Mouse (Mus musculus) left cerebral cortex, adult 8-10 months (tissue): ENCODE results near the gene Pmm2. TPM values are rescaled to one million over a fixed set of nuclear protein-coding genes. Genes with fewer than 3 reads are reported as not detected.

ENCODE experiments used
- DNase-seq, 2 experiments: peaks; one replicate each; pipeline ENCODE4 v3.0.0; 2022; ENCODE audit warnings: low spot score in 2 of 2
- total RNA-seq, 4 experiments: library from RNA; stranded (reverse); gene quantifications; 2 replicates each; pipeline ENCODE4 v1.2.4; 2022

The Pmm2 gene
- 10 to 100 TPM; 28.6 to 33.1 (median 29.1) TPM for total RNA-seq

- peak; percentile 69 to 86 for DNase-seq
Observed at GRCm38 (mm10) chr16:8637217-8638051, at the start of gene Pmm2, which contains the start of gene Tmem186. TSS of gene Pmm2 (plus strand) at chr16:8637674. TSS of gene Tmem186 (minus strand) at chr16:8637712.

DNA sequence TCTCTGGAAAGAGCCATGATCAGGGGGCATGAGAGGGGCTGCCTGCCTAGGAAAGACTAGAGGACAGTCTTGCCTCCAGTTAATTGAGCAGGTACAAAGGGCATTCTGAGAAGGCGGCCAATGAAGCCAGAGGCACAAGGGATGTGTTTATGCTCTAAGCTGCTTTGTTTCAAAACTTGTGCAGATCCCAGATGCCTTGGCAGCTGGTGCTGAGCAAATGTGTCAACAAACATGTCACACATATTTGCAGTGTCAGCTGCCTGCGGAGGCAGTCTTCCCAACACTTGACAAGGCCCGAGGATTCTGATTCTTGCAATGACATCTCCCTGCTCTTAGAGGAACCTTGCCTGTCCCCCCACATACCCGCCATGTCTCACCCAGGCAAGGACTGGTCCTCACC is 42.1 kb upstream of the Pmm2 start:
- peak; percentile 27 to 61 for DNase-seq

DNA sequence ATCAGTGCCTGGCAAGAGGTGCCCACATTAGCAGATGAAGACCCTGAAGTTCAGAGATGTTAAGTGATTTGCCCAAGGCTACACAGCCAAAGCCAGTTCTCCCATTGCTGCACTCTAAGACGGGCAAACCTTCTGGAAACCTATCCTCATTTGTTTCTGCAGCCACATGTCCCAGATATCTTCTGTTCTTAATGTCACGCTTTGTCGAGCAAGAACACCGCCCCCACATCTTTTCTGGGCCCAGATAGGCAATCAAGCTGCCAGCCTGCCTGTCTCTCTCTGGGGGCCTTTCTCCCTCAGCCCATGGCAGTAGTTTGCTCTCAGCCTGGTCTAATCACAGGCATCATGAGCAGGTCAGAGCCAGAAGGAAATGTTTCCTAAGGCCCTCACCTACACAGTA is 41.1 kb upstream of the Pmm2 start:
- peak in 1 of 2 experiments; percentile 18 for DNase-seq

GRCm38 (mm10) chr16:8597516-8597915 is 40.0 kb upstream of the Pmm2 start:
- no peak for DNase-seq

- no peak for DNase-seq
Observed at GRCm38 (mm10) chr16:8603789-8604188, 33.7 kb upstream of the Pmm2 start.

GRCm38 (mm10) chr16:8610397-8610796 is 27.1 kb upstream of the Pmm2 start:
- no peak for DNase-seq

DNA sequence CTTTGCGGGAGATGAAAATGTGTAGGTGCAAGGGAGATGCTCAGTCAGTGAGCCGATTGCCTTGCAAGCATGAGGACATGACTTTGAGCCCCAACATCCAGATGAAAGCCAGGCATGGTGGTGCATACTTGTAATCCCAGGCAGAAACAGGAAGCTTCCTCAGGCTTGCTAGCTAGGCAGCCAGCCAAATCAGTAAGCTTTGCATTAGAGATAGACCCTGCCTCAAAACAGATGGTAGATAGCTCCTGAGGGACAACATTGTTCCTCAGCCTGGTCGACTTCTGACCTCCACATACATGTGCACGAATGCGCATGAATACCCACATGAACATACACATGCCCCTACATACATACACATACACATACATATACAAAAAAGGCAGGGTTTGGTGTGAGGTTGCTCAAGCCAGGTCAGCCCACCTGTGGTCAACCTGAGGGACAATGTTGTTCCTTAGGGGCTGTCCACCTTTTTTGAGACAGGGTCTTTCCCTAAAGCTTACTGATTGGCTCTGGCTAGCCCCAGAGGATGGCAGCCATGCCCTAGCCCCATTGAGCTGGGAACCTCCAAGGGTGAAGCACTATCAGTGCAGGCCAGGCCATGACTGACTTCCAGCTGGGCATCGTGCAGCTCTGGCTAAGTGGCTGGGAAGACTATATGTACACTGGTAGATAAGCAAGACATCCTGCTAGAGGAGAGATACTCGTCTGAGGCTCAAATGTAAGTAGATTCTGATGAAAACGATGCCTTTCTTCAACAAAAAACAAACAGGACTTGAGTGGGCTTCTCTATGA is 25.1 kb upstream of the Pmm2 start:
- no peak for DNase-seq

DNA sequence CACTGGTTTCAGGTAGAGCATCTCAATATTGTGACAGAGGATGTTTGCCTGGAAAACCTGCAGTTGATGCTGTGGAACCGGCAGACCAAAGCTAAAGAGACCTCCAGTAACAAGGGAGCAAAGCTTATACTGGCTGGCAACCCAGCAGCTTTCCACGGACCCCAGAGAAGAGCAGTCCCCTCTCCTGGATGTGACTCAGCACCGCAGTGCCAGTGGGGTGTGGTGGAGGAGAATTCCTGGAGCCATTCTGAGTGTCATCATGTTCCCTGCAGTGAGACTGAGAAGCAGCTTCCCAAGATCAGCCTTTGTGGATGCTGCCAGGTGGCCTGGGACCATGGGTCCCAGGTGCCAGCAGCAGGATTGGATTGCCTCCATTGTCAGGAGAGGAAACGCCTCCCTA is 24.4 kb upstream of the Pmm2 start:
- DNase-seq = no peak

DNA sequence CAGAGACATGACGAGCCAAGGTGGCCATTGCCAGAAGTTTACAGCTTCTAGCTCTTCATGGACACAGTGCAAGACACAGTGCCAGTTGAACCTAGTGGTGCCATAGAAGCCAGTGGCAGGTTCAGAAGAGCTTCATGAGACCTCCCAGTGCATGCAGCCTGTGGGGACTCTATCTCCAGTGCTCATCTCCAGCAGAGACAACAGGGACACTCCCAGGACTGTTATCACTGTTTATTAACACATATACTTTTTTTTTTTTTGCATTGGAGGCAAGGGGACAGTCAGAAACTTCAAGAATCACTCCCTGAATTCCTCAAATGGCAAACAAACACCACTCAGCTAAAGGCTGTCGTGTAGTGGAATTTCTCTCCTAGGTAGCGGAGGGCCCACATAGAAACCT is 24.0 kb upstream of the Pmm2 start:
- no peak for DNase-seq

DNA sequence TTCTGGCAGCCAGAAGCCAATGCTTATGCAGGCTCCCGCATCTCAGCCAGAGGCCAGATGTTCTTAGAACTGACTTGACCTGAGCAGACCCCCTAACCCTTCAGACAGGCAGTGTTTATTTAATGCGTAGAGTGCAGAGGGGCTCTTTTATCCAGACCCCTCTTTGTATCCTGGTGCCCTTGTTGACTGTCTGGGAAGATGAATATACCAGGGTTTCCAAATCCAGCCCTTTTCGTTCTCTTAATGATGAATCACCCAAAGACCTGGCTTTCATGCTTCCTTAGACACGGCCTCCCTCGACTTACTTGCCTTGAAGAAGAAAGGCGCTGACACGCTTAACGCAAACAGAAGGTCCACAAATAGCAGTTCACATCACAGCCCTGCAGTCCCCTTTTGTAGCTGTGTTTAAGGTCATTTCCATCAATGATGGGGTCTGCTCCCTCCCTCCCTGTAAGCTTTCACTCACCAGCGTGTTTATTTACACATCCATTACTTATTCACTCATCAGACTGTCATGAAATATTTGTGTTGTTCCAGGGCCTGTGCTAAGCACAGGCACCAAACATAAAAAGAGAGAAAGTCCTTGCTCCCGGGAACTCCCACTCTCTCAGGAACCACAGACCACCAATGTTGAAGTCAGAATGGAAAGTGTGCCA is 17.7 kb upstream of the Pmm2 start:
- DNase-seq = no peak

DNA sequence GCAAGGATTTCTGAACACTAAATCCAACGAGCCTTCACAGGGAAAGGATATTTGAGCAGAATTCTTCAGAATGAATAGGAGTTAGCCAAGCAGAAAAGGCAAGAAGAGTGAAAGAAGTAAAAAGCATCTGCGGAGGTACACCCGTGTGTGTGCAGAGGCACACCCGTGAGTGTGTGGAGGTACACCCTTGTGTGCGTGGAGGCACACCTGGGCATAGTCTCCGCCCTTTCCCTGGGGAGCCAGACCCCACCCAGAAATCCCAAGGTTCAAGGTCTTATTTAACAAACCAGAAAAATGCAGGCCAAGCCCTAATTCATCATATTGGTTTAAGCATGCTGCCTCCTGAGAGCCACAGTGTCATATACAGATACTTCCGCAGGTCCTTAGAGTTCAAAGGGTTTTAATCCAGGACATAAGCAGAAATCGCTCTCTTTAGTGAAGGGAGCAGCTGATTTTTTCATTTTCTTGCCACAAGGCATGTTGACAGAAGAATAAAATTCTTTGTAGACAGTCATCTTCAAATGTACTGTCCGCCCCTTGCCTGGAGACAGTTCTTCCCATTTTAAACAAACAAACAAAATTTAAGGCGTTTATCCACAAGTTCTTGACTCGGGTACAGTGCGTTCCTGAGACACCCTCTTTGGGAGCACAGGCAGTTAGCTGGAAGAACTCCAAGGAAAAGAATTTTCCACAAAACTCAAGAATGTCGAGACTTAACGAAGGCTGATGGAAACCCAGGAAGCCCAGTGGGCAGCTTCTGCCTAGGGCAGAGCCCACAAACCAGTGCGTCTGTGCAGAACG is 17.0 kb upstream of the Pmm2 start:
- DNase-seq = no peak

DNA sequence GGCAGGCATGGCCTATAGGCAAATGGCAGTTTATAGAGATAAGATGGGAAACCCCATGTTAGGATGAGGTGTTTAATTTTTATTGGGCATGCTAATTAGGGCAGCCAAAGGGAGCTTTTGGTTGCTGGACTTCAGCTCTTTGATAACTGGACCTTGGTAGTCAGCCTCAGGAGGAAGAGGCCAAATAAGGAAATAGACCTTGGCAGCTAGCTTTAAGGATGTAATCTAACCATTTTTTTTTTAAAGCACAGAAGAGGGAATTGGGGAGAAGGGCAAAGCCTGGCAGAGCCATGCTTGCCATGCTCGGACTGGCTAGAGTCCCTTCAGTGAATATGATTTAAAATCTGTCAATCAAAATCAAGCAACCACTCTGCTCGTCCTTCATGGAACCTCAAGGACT is 7.1 kb upstream of the Pmm2 start:
- no peak for DNase-seq

GRCm38 (mm10) chr16:8631428-8631827 is 6.0 kb upstream of the Pmm2 start:
- DNase-seq = no peak

DNA sequence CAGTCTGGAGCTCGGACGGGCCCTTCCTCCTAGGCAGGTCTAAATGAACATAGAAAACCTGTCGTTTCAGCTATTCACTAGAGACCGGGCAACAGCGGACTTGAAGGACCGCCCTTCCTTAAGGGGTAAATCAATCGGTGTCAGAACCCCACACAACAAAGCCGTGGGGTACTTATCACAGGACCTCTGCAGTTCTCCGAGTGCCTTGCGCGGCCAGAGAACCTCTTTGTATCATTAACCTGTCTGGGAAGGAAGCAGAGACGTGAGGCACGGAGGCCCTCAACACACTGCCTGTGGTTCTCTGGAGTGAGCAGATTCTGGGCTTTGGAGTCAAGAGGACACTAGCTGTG is 632 bp upstream of the Pmm2 start:
- DNase-seq = no peak

DNA sequence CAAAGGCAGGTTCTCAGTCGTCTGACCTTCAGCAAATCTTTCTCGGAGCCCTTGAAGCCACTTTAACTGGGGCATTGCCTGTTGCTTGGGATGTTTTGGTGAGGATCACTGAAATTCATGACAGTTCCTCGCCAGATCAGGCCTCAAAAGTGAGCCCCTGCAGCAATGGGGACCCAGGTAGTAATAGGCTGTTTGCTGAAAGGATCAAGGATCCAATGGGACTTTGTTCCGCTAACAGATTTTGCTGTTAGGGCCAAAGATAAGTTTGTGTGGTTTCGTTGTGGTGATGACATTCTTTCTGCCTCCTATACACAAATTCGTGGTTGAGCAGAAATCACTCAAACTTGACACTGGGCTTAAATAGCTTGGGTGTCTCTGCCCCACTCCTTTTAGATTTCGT is 657 bp downstream of the Pmm2 start:
- DNase-seq = no peak

- DNase-seq = no peak
Observed at GRCm38 (mm10) chr16:8639466-8640191, 2.2 kb downstream of the Pmm2 start.

GRCm38 (mm10) chr16:8643855-8644254 is 6.4 kb downstream of the Pmm2 start:
- DNase-seq = no peak

DNA sequence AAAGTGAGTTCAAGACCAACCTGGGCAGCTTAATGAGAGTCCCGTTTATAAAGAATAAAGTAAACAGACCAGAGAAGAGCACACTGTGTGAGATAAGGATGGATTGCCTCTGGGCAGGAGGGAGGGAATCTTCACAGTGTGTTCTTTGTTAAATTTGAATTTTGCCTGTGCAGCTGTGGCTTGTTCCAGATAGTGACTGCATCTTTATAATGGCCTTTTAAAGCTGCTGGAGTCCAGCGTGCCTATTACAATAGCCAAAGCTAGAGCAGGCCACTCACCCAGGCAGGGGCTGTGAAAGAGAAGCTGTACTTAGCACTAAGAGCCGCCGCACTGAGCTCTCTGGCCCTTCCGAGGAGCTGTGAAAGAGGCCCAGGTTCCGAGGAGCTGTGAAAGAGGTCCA is 8.1 kb downstream of the Pmm2 start:
- no peak for DNase-seq

GRCm38 (mm10) chr16:8650007-8650406 is 12.5 kb downstream of the Pmm2 start:
- no peak for DNase-seq

- DNase-seq = no peak
Observed at GRCm38 (mm10) chr16:8655108-8655507, 17.6 kb downstream of the Pmm2 start.

- DNase-seq = no peak
Observed at GRCm38 (mm10) chr16:8655599-8655998, 18.1 kb downstream of the Pmm2 start.
